Mouse (Mus musculus) natural killer cell, adult 2 months (primary cell): ENCODE measurements around the gene Tgoln1.
A peak's percentile ranks its signal among the peaks of the same experiment; 100 is the strongest.

Source experiments
- DNase-seq, 2 experiments: peaks; one replicate each; pipeline ENCODE4 v3.0.0; 2022; ENCODE audit warnings: low spot score in 2 of 2

Tgoln1 gene

DNA sequence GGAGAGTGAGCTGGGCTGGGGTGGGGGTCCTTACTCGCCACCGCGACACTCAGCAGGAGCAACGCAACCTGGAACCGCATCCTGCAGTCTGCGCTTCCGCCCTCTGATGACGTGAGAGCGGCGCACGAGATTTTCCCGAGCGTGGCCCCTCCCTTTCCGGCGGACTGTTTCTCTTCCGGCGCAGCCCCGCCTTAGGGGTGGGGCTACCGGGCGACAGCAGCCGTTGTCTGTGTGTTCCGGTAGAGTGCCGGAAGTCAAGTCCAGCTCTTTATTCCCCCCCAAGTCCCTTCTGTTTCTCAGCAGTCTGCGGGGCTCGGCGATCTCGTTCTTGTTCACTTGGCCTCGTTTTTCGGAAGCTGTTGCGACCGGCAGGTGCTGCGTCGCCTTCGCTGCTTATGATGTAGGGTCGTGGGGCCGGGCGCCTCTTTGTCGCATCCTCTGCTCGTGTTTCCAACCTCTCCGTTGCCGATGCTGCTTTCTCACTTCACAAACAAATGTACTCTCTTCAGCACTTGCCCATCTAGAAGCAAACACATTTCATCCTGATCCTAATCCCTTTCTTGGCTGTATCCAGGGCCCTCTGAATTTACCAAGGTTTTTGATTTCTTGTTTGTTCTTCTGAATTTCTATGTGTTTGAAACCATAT lies at the start of gene Tgoln1:
Gene Tgoln1, minus strand, starts transcription at position 358 of the 646 bp plus-strand sequence.
- peak; percentile 93 to 94 for DNase-seq

- DNase-seq: no peak
These were observed 47.5 kb upstream of the Tgoln1 start for GRCm38 (mm10) chr6:72664290-72664689.

- DNase-seq: no peak
These were observed 46.2 kb upstream of the Tgoln1 start for GRCm38 (mm10) chr6:72663000-72663399.

- no peak for DNase-seq
These were observed 43.6 kb upstream of the Tgoln1 start for GRCm38 (mm10) chr6:72660391-72660720.

DNA sequence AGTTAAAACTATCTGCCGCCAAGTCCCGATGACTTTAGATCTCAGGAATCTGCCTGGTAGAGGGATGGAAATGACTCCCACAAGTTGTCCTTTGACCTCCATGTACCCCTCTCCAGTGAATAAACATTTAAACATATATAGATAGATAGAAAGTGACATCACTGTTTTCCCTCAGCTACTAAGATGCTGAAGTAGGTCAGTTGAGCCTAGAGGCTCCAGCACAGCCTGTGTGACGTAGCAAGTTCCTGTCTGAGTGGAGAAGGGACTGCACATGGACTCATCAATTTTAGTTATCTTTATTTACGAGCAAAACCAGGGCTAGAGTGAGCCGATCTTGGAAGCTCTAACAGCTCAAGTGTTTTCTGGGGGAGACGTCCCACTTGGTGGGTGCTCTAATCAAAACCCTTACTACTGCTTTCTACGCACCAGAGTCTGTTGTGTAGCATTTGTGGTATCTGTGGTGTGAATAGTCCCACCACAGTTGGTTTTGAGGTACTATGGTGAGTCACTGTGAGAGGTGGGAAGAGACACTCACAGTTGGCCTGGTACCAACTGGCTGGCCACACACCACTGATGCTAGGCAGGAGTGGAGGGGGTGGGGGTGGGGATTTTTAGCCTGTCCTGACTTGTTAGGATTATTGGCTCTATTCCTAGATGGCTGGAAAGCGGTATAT lies 43.1 kb upstream of the Tgoln1 start:
- DNase-seq: peak; percentile 44 to 72

DNA sequence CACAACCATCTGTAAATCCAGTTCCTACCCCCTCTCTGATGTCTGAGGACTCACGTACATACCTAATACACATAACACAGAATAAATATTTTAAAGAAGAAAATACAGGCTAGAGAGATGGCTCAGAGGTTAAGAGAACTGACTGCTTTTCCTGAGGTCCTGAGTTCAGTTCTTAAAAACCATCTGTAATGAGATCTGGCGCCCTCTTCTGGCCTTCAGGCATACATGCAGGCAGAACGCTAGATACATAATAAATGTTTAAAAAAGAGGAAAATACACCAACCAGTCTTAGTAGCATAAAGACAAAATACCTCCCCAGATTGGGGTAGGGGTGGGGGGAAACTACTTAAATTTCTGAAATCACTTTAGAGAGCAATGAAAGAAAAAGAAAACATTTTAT lies 41.2 kb upstream of the Tgoln1 start:
- peak; percentile 16 to 23 for DNase-seq

GRCm38 (mm10) chr6:72656053-72656442 lies 39.2 kb upstream of the Tgoln1 start:
- no peak for DNase-seq

GRCm38 (mm10) chr6:72655309-72656052 lies 38.7 kb upstream of the Tgoln1 start:
- DNase-seq: no peak

DNA sequence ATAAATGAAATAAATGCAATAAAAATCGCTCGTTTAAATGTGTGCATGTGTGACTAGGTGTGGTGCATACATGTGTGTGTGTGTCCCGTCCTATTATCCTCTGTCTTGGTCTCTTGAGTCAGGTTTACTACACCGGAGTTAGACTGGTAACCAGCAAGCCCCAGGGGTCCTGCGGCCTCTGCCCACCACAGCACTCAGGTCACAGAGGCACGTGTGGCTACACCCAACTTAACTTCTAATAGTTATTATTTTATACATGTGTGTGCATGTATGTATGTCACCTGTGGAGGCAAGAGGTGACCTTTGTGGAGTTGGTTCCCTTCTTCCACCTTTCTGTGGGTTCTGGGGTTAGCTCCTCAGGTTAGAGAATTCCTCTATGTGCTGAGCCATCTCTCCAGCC lies 37.6 kb upstream of the Tgoln1 start:
- DNase-seq: no peak

- DNase-seq: no peak
These were observed 36.6 kb upstream of the Tgoln1 start for GRCm38 (mm10) chr6:72653419-72653818.

DNA sequence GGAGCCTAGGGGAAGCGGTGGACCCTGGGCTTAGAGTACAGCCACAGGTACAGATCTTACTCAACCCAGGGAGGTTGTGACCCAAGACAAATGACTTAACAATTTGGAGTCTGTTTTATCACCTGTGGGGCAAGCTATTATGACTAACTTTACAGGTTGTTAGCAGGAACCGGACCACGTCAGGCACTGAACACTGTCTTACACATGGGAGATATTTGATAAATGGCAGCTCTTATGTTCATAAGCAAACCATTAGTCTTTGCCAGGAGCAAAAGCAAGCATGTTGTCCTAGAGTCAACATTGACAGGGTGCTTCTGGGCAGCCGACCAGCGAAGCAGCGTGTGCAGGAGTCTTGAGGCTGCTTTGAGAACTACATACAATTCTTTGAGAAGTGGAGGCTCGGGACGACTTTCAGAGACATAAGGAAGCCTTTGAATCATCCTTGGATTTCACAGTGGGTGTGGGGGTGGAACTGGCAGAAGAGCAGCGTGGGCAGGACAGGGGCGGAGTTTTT lies 33.6 kb upstream of the Tgoln1 start:
- no peak for DNase-seq

GRCm38 (mm10) chr6:72648002-72648595 lies 31.3 kb upstream of the Tgoln1 start:
- no peak for DNase-seq

DNA sequence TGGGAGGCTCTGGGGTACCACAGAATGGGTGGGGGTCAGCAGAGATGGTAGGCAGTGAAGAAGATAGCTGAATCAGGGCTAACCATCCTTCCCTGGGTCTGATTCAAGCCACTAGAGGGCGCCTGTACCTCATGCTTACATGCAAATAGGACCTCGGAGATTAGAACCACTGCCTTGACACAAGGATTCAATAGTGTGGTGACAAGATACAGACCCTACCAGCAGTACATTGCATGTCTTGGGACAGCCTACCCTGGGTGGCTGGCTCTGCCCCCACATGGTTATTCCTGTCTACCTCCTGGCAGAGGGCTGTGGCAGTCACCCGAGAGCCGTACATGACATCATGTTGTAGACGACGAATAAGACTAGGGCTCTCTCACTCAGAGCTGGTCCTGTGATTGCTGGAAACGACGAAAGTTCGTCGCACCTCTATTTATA lies 30.6 kb upstream of the Tgoln1 start:
- peak; percentile 42 to 55 for DNase-seq

- no peak for DNase-seq
These were observed 28.6 kb upstream of the Tgoln1 start for GRCm38 (mm10) chr6:72645364-72645763.

DNA sequence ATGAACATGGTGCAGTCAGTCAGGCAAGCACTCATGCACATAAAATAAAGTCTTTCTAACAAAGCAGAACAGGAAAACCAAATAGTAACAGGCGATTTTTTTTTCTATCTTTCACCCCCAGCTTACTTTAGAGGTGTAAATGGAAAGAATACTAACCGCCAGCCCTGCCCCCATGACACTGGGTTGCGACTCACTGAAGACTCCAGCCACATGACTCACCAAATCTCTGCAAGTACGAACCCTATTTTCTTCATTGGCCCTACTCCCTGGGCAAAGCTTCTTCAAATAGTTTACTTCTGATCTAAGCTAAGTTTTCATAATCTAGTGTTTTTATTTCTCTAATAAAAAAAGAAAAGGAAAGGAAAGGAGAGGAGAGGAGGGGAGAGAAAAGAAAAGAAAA lies 27.8 kb upstream of the Tgoln1 start:
- peak; percentile 40 to 53 for DNase-seq

GRCm38 (mm10) chr6:72641218-72641954 lies 24.6 kb upstream of the Tgoln1 start:
- DNase-seq: no peak

DNA sequence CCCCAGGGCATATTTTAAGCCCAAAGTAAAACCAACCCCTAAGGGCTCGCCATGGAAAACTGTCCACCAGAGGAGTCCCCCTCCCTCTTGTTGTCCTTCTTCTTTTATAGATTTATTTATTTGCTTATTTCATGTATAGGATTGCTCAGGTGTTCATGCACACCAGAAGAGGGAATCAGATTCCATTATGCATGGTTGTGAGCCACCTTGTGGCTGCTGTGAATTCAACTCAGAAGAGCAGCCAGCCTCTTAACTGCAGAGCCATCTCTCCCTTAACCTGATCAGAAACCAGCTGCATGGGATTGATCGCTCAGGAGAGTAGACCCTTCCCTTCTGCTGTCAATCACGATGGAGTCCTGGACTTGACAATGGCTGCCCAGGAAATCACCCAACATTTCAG lies 20.1 kb upstream of the Tgoln1 start:
- no peak for DNase-seq

GRCm38 (mm10) chr6:72635760-72636431 lies 19.1 kb upstream of the Tgoln1 start:
- DNase-seq: peak; percentile 61 to 69

DNA sequence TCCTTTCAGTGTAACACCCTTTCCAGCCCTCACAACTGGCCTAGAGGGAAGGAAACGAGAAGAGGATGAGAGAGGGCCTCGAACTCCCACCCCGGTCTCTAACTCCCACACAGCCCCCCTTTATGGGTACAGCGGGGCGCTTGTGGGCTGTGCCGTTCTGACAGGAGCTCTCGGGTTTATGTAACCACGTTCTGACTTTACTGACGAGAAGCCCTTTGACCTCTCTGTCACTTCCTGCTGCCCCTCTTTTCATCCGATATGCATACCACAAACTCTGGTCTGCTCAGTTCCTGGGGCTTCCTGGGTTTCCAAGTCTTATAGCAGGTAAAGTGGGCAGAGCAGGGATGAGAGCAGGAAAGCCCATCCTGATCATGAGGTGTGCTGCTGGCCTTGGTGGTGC lies 17.5 kb upstream of the Tgoln1 start:
- DNase-seq: no peak

DNA sequence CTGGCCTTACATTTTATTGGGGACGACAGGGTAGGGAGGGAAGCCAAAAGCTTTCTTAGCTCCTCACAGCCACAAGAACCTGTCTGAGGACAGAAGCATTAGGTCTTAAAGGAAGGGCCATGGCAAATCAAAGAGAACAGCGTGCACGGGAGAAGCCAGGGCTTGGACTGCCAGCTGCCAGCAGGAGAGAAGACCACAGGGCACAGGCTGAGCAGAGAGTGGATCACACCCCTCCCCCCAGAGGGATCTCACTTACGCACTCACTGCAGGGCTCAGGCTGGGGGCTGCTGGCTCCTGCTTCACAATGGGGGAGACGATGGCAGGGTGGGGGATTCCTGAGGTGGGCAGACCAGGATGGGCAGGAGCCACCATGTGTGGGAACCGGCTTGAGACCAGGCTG lies 14.9 kb upstream of the Tgoln1 start:
- no peak for DNase-seq

DNA sequence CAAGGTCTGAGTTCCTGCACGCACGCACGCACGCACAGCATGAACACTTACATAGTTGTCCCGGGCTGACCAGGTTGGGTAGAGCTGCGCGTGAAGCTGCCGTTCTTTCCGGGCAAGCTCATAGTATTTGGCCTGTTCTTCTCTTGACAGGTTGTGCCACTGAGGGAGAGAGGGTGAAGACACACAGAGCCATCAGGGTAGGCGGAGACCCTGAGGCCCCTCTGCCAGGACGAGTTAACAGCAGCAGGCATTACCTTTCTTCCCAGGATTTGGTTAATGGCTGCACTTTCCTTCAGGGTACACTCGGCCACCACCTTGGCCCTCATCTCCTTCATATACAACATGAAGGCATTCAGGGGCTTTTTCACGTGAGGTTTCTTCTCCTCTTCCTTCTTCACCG lies 14.2 kb upstream of the Tgoln1 start:
- no peak for DNase-seq
